ENCODE assay signal across 26 mouse cellular contexts in the genomic region with DNA sequence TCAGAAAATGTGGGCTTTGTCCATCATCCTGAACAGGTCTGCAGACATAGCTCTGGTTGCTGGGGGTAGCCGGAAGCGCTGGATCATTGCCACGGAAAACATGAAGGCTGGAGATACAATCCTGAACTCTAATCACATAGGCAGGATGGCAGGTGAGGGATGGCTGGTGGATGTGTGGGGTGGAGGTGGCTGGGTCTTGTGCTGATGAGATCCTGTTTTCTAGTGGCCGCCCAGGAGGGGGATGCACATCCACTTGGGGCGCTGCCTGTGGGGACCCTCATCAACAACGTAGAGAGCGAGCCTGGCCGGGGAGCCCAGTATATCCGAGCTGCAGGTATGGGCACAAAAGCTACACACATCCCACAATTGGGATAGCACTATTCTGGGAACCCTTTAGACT. TPM values are rescaled to one million over a fixed set of nuclear protein-coding genes. Genes with fewer than 3 reads are reported as not detected.
DNase-seq lines count a peak whose midpoint lies in the region; ATAC-seq and TF ChIP-seq lines count a peak whose summit lies in the region.
"Had no signal": no experiment of that assay in that cellular context is flagged by ENCODE, and none has a peak within 500 bp of the region (broad histone marks: within the 10 kb centered on the region; RNA-seq: fewer than 3 reads in every experiment).

No protein-coding gene starts in this region.

- ATAC-seq in hindbrain, embryonic 13.5 days (ENCODE audit: low FRiP score), result no peak
- no peak for ATAC-seq in hindbrain, embryonic 16.5 days
- no peak for ATAC-seq in midbrain, postnatal 0 days (ENCODE audit: low FRiP score)
- ATAC-seq: activated CD4-positive, CD25-positive, alpha-beta regulatory T cell, adult 4 months; CD4-positive, CD25-positive, alpha-beta regulatory T cell, adult 4 months; forebrain, embryonic 14.5 days; forebrain, embryonic 16.5 days; Patski had no signal

- H3K4me2 ChIP-seq in hindbrain, embryonic 13.5 days, result no peak overlapping the region
- no peak overlapping the region for H3K4me2 ChIP-seq in hindbrain, embryonic 16.5 days (ENCODE audit: low read length)
- no peak overlapping the region for H3K4me2 ChIP-seq in midbrain, postnatal 0 days (ENCODE audit: low read depth, low read length, poor library complexity, severe bottlenecking)
- H3K4me2 ChIP-seq: embryonic facial prominence, embryonic 13.5 days; embryonic facial prominence, embryonic 15.5 days; forebrain, embryonic 12.5 days had no signal

- peak; percentile 58 for DNase-seq in cerebellum, adult 11-12 months
- DNase-seq in cerebellum, adult 11 months, result no peak
- no peak for DNase-seq in midbrain, embryonic 10.5 days (ENCODE audit: low spot score)
- DNase-seq in midbrain, postnatal 0 days (ENCODE audit: low spot score), result no peak
- no peak for DNase-seq in limb, embryonic 10.5 days (ENCODE audit: low spot score)
- DNase-seq: adrenal gland, adult 8-10 months; adrenal gland, postnatal 14 days; B cell, adult 2 months; cerebellum, adult 8-10 months; cerebellum, postnatal 10 days; cerebellum, postnatal 25 days; embryo, embryonic 11 days had no signal

- no peak overlapping the region for H3K4me3 ChIP-seq in hindbrain, embryonic 13.5 days
- no peak overlapping the region for H3K4me3 ChIP-seq in hindbrain, embryonic 16.5 days (ENCODE audit: low read length)
- 0 out of 2 replicates have a peak overlapping the region, but pooled peaks have one; percentile 7 for H3K4me3 ChIP-seq in midbrain, embryonic 10.5 days
- H3K4me3 ChIP-seq in midbrain, postnatal 0 days (ENCODE audit: low read depth, low read length), result no peak overlapping the region
- H3K4me3 ChIP-seq in limb, embryonic 10.5 days, result 0 out of 2 replicates have a peak overlapping the region, but pooled peaks have one; percentile 1
- H3K4me3 ChIP-seq: embryonic facial prominence, embryonic 13.5 days; embryonic facial prominence, embryonic 15.5 days; erythroblast, embryonic 14.5 days; forebrain, embryonic 10.5 days; forebrain, embryonic 12.5 days had no signal

- no peaks in the 10 kb centered on the region for H3K9me3 ChIP-seq in hindbrain, embryonic 13.5 days
- H3K9me3 ChIP-seq in hindbrain, embryonic 16.5 days (ENCODE audit: control insufficient read depth, low read length), result no peaks in the 10 kb centered on the region
- no peaks in the 10 kb centered on the region for H3K9me3 ChIP-seq in midbrain, embryonic 10.5 days (replicated peaks)
- no peaks in the 10 kb centered on the region for H3K9me3 ChIP-seq in midbrain, postnatal 0 days (ENCODE audit: low read length)
- H3K9me3 ChIP-seq in limb, embryonic 10.5 days (replicated peaks), result no peaks in the 10 kb centered on the region
- H3K9me3 ChIP-seq: embryonic facial prominence, embryonic 13.5 days; embryonic facial prominence, embryonic 15.5 days; forebrain, embryonic 10.5 days; forebrain, embryonic 12.5 days; G1E had no signal

- H3K27me3 ChIP-seq in hindbrain, embryonic 13.5 days, result no peaks in the 10 kb centered on the region
- H3K27me3 ChIP-seq in hindbrain, embryonic 16.5 days (replicated peaks; ENCODE audit: control insufficient read depth, insufficient read depth, low read length), result no peaks in the 10 kb centered on the region
- no peaks in the 10 kb centered on the region for H3K27me3 ChIP-seq in midbrain, embryonic 10.5 days (ENCODE audit: low read depth, poor library complexity, severe bottlenecking)
- H3K27me3 ChIP-seq in midbrain, postnatal 0 days (ENCODE audit: insufficient read depth, low read length), result no peaks in the 10 kb centered on the region
- no peaks in the 10 kb centered on the region for H3K27me3 ChIP-seq in limb, embryonic 10.5 days (ENCODE audit: low read depth, poor library complexity, severe bottlenecking)
- H3K27me3 ChIP-seq: CH12.LX; embryonic facial prominence, embryonic 13.5 days; embryonic facial prominence, embryonic 15.5 days; forebrain, embryonic 12.5 days; Patski had no signal

- H3K36me3 ChIP-seq in hindbrain, embryonic 13.5 days, result peaks cover 16% of the 10 kb centered on the region
- H3K36me3 ChIP-seq in hindbrain, embryonic 16.5 days (ENCODE audit: control insufficient read depth, insufficient read depth, low read length), result peaks cover 6% of the 10 kb centered on the region
- peaks cover 36% of the 10 kb centered on the region for H3K36me3 ChIP-seq in midbrain, embryonic 10.5 days
- peaks cover 14% of the 10 kb centered on the region for H3K36me3 ChIP-seq in midbrain, postnatal 0 days (ENCODE audit: insufficient read depth, low read length)
- H3K36me3 ChIP-seq in limb, embryonic 10.5 days, result peaks cover 38% of the 10 kb centered on the region

- WGBS in hindbrain, embryonic 13.5 days, result 88% methylated on average over 9 of the region's 9 CpGs
- 91% methylated on average over 9 of the region's 9 CpGs for WGBS in hindbrain, embryonic 16.5 days
- WGBS in midbrain, embryonic 10.5 days, result 89% methylated on average over 9 of the region's 9 CpGs
- WGBS in midbrain, postnatal 0 days, result 94% methylated on average over 9 of the region's 9 CpGs
- 91% methylated on average over 9 of the region's 9 CpGs for WGBS in limb, embryonic 10.5 days

- peak overlapping the region; percentile 31; the same call in 1 of the 2 replicates for H3K9ac ChIP-seq in hindbrain, embryonic 13.5 days
- no peak overlapping the region for H3K9ac ChIP-seq in hindbrain, embryonic 16.5 days (ENCODE audit: low read depth, low read length)
- no peak overlapping the region for H3K9ac ChIP-seq in midbrain, postnatal 0 days (replicated peaks; ENCODE audit: low read length, poor library complexity, severe bottlenecking)
- H3K9ac ChIP-seq: embryonic facial prominence, embryonic 13.5 days; embryonic facial prominence, embryonic 15.5 days; forebrain, embryonic 12.5 days had no signal

- TF ChIP-seq CTCF in midbrain, postnatal 0 days (IDR thresholded peaks at IDR 0.05), result no peak

- H3K27ac ChIP-seq in hindbrain, embryonic 13.5 days, result no peak overlapping the region
- H3K27ac ChIP-seq in hindbrain, embryonic 16.5 days (ENCODE audit: low read depth, low read length), result no peak overlapping the region
- no peak overlapping the region for H3K27ac ChIP-seq in midbrain, embryonic 10.5 days (replicated peaks)
- H3K27ac ChIP-seq in midbrain, postnatal 0 days (ENCODE audit: low read depth, low read length), result no peak overlapping the region
- no peak overlapping the region for H3K27ac ChIP-seq in limb, embryonic 10.5 days
- H3K27ac ChIP-seq: embryonic facial prominence, embryonic 13.5 days; embryonic facial prominence, embryonic 15.5 days; forebrain, embryonic 10.5 days; forebrain, embryonic 12.5 days had no signal

- peaks cover 69% of the 10 kb centered on the region for H3K4me1 ChIP-seq in hindbrain, embryonic 13.5 days (replicated peaks)
- H3K4me1 ChIP-seq in hindbrain, embryonic 16.5 days (ENCODE audit: control insufficient read depth, insufficient read depth, low read depth, low read length), result peaks cover 39% of the 10 kb centered on the region
- peaks cover 64% of the 10 kb centered on the region for H3K4me1 ChIP-seq in midbrain, embryonic 10.5 days
- peaks cover 22% of the 10 kb centered on the region; the same call in 1 of the 2 replicates for H3K4me1 ChIP-seq in midbrain, postnatal 0 days (ENCODE audit: insufficient read depth, low read length)
- peaks cover 62% of the 10 kb centered on the region for H3K4me1 ChIP-seq in limb, embryonic 10.5 days

RNA-seq across cellular contexts. Expression of gene Cul7, which starts 1.7 kb away (rescaled TPM):
- 40.0 and 41.2 TPM in 2 replicates for polyA plus RNA-seq in hindbrain, embryonic 13.5 days (2015; fragmentation: Nextera tagmentation; extraction: Ambion mirVana)
- polyA plus RNA-seq in hindbrain, embryonic 16.5 days (2015; fragmentation: Nextera tagmentation; extraction: Ambion mirVana), result 39.9 and 45.4 TPM in 2 replicates
- polyA plus RNA-seq in midbrain, embryonic 10.5 days (2016; fragmentation: Nextera tagmentation; extraction: Ambion mirVana), result 37.4 and 45.1 TPM in 2 replicates
- total RNA-seq in midbrain, postnatal 0 days (2014; rRNA removed), result 83.5 and 92.4 TPM in 2 replicates
- 26.2 and 26.6 TPM in 2 replicates for polyA plus RNA-seq in midbrain, postnatal 0 days (2015; fragmentation: Nextera tagmentation; extraction: Ambion mirVana)
- polyA plus RNA-seq in limb, embryonic 10.5 days (2016; fragmentation: Nextera tagmentation; extraction: Ambion mirVana), result 40.3 and 48.0 TPM in 2 replicates

RNA-seq across cellular contexts. Expression of gene Mrpl2, which starts 2.4 kb away (rescaled TPM):
- polyA plus RNA-seq in hindbrain, embryonic 13.5 days (2015; fragmentation: Nextera tagmentation; extraction: Ambion mirVana), result 73.5 and 75.6 TPM in 2 replicates
- polyA plus RNA-seq in hindbrain, embryonic 16.5 days (2015; fragmentation: Nextera tagmentation; extraction: Ambion mirVana), result 64.5 and 73.7 TPM in 2 replicates
- 126 and 129 TPM in 2 replicates for polyA plus RNA-seq in midbrain, embryonic 10.5 days (2016; fragmentation: Nextera tagmentation; extraction: Ambion mirVana)
- total RNA-seq in midbrain, postnatal 0 days (2014; rRNA removed), result 46.7 and 47.4 TPM in 2 replicates
- polyA plus RNA-seq in midbrain, postnatal 0 days (2015; fragmentation: Nextera tagmentation; extraction: Ambion mirVana), result 85.5 and 85.7 TPM in 2 replicates
- 140 and 144 TPM in 2 replicates for polyA plus RNA-seq in limb, embryonic 10.5 days (2016; fragmentation: Nextera tagmentation; extraction: Ambion mirVana)

RNA-seq across cellular contexts. Expression of gene Klc4, which starts 2.6 kb away (rescaled TPM):
- 45.1 and 45.9 TPM in 2 replicates for polyA plus RNA-seq in hindbrain, embryonic 13.5 days (2015; fragmentation: Nextera tagmentation; extraction: Ambion mirVana)
- 32.3 and 34.1 TPM in 2 replicates for polyA plus RNA-seq in hindbrain, embryonic 16.5 days (2015; fragmentation: Nextera tagmentation; extraction: Ambion mirVana)
- polyA plus RNA-seq in midbrain, embryonic 10.5 days (2016; fragmentation: Nextera tagmentation; extraction: Ambion mirVana), result 33.0 and 40.3 TPM in 2 replicates
- 24.5 and 28.5 TPM in 2 replicates for total RNA-seq in midbrain, postnatal 0 days (2014; rRNA removed)
- polyA plus RNA-seq in midbrain, postnatal 0 days (2015; fragmentation: Nextera tagmentation; extraction: Ambion mirVana), result 20.0 and 22.2 TPM in 2 replicates
- 23.6 and 28.8 TPM in 2 replicates for polyA plus RNA-seq in limb, embryonic 10.5 days (2016; fragmentation: Nextera tagmentation; extraction: Ambion mirVana)

RNA-seq across cellular contexts. Expression of gene Ptk7, which starts 19.1 kb away (rescaled TPM):
- 39.9 and 40.7 TPM in 2 replicates for polyA plus RNA-seq in hindbrain, embryonic 13.5 days (2015; fragmentation: Nextera tagmentation; extraction: Ambion mirVana)
- 25.9 and 36.1 TPM in 2 replicates for polyA plus RNA-seq in hindbrain, embryonic 16.5 days (2015; fragmentation: Nextera tagmentation; extraction: Ambion mirVana)
- polyA plus RNA-seq in midbrain, embryonic 10.5 days (2016; fragmentation: Nextera tagmentation; extraction: Ambion mirVana), result 65.3 and 68.4 TPM in 2 replicates
- 61.8 and 62.6 TPM in 2 replicates for total RNA-seq in midbrain, postnatal 0 days (2014; rRNA removed)
- polyA plus RNA-seq in midbrain, postnatal 0 days (2015; fragmentation: Nextera tagmentation; extraction: Ambion mirVana), result 22.5 and 22.9 TPM in 2 replicates
- polyA plus RNA-seq in limb, embryonic 10.5 days (2016; fragmentation: Nextera tagmentation; extraction: Ambion mirVana), result 102 and 142 TPM in 2 replicates
- polyA plus RNA-seq: CD4-positive, CD25-positive, alpha-beta regulatory T cell, adult 4 months had no signal

RNA-seq across cellular contexts. Expression of gene Rrp36, which starts 25.7 kb away (rescaled TPM):
- polyA plus RNA-seq in hindbrain, embryonic 13.5 days (2015; fragmentation: Nextera tagmentation; extraction: Ambion mirVana), result 52.3 and 56.2 TPM in 2 replicates
- polyA plus RNA-seq in hindbrain, embryonic 16.5 days (2015; fragmentation: Nextera tagmentation; extraction: Ambion mirVana), result 51.4 and 54.8 TPM in 2 replicates
- polyA plus RNA-seq in midbrain, embryonic 10.5 days (2016; fragmentation: Nextera tagmentation; extraction: Ambion mirVana), result 69.4 and 69.6 TPM in 2 replicates
- total RNA-seq in midbrain, postnatal 0 days (2014; rRNA removed), result 26.9 and 27.6 TPM in 2 replicates
- polyA plus RNA-seq in midbrain, postnatal 0 days (2015; fragmentation: Nextera tagmentation; extraction: Ambion mirVana), result 47.1 and 52.2 TPM in 2 replicates
- polyA plus RNA-seq in limb, embryonic 10.5 days (2016; fragmentation: Nextera tagmentation; extraction: Ambion mirVana), result 70.8 and 72.5 TPM in 2 replicates

Comparison
In these comparisons a context has a peak if more than half of its experiments do, and no peak if none do; other contexts are left out.
1. H3K4me3 ChIP-seq: peak in midbrain, embryonic 10.5 days (single experiment) and limb, embryonic 10.5 days (single experiment); none in hindbrain, embryonic 13.5 days (single experiment), hindbrain, embryonic 16.5 days (single experiment) and midbrain, postnatal 0 days (single experiment).